Mouse (Mus musculus) limb, embryonic 12.5 days (tissue): ENCODE measurements around the gene Tsku. TPM values are rescaled to one million over a fixed set of nuclear protein-coding genes. Genes with fewer than 3 reads are reported as not detected.

Source experiments
- ATAC-seq: fragments of 200-750 bp; cut with Nextera tagmentation; 2 replicates; pipeline ENCODE4 v1.8.0; 2017; ENCODE audit warnings: low read depth, moderate TSS enrichment; ENCODE audit not compliant: insufficient number of reproducible peaks, insufficient read depth, low FRiP score, low TSS enrichment
- H3K27ac ChIP-seq: fragments of 300-500 bp; sonication (generic); 2 replicates; pipeline ENCODE4 v1.5.1; 2016; ENCODE audit warnings: mild to moderate bottlenecking, moderate library complexity
- H3K27me3 ChIP-seq: fragments of 300-500 bp; sonication (generic); 2 replicates; pipeline ENCODE4 v1.6.1; 2016; ENCODE audit warnings: mild to moderate bottlenecking, moderate library complexity
- H3K36me3 ChIP-seq: fragments of 300-500 bp; sonication (generic); 2 replicates; pipeline ENCODE4 v1.6.1; 2016; ENCODE audit warnings: mild to moderate bottlenecking, moderate library complexity
- H3K4me1 ChIP-seq: fragments of 300-500 bp; sonication (generic); replicated peaks from 2 replicates; pipeline ENCODE4 v1.6.1; 2016
- H3K4me2 ChIP-seq: fragments of 300-500 bp; sonication (generic); 2 replicates; pipeline ENCODE4 v1.6.1; 2016; ENCODE audit warnings: mild to moderate bottlenecking, moderate library complexity
- H3K4me3 ChIP-seq: fragments of 300-500 bp; sonication (generic); replicated peaks from 2 replicates; pipeline ENCODE4 v1.5.1; 2016; ENCODE audit warnings: mild to moderate bottlenecking
- H3K9ac ChIP-seq: fragments of 300-500 bp; sonication (generic); replicated peaks from 2 replicates; pipeline ENCODE4 v1.6.1; 2016; ENCODE audit warnings: mild to moderate bottlenecking, moderate library complexity
- H3K9me3 ChIP-seq: fragments of 300-500 bp; sonication (generic); 2 replicates; pipeline ENCODE4 v1.6.1; 2016; ENCODE audit warnings: mild to moderate bottlenecking, moderate library complexity
- WGBS: fragments of 180-500 bp; shearing (Covaris S2); methylation state at CpG from one replicate; pipeline ENCODE4 v1.1.7; 2016; 5-methylcytosine and 5-hydroxymethylcytosine counted together
- polyA plus RNA-seq: library from polyadenylated mRNA; unstranded; fragments of >200 nt; fragmentation: Nextera tagmentation; extraction: Ambion mirVana; gene quantifications from 2 replicates; pipeline ENCODE4 v1.2.1, GENCODE M21; 2016

Gene Tsku
- polyA plus RNA-seq, 1 experiment from 2014 or later, result 16.7 TPM

DNA sequence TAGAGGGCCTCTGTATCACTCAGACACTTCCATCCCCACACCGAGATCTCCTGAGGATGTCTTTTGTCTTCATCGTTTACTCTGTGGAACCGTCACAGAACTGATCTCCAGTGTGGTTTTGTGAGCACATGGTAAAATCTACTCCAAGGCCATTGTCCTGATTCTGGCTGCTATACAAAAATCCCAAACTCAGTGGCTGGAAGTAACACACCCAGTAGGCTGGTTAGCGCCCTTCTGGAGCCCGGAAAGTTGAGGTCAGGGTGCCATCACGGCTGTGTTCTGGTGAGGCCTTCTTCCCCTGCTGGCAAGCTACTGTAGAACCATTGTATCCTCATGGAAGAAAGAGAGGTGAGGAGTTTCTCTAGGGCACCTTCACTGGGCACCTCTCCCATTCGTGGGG is 35.1 kb downstream of the Tsku start:
- no peak overlapping the region for H3K27ac ChIP-seq
- H3K4me3 ChIP-seq, result no peak overlapping the region
- no peaks in the 10 kb centered on the region for H3K27me3 ChIP-seq
- H3K4me1 ChIP-seq, result no peaks in the 10 kb centered on the region; the same call in 1 of the 2 replicates
- 89% methylated on average over 7 of the region's 7 CpGs for WGBS
- H3K9ac ChIP-seq, result no peak overlapping the region
- no peak for ATAC-seq
- no peak overlapping the region for H3K4me2 ChIP-seq
- no peaks in the 10 kb centered on the region for H3K36me3 ChIP-seq
- no peaks in the 10 kb centered on the region for H3K9me3 ChIP-seq

DNA sequence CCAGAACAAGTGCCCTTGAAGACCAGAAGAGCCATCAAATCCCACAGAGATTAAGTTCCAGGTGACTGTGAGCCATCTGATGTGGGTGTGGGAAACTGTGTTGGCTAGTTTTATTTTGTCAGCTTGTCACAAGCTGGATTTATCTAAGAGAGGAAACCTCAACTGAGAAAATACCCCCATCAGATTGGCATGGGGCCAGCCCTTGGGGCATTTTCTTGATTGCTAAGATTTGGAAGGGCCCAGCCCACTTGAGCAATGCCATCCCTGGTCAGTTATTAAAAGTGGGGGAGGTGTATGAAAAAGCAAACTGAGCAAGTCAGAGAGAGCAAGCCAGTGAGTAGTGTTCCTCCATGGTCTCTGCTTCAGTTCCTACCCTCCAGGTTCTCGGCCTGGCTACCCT is 36.9 kb downstream of the Tsku start:
- no peaks in the 10 kb centered on the region for H3K27me3 ChIP-seq
- H3K9me3 ChIP-seq, result no peaks in the 10 kb centered on the region
- no peak overlapping the region for H3K27ac ChIP-seq
- H3K36me3 ChIP-seq, result no peaks in the 10 kb centered on the region
- H3K4me3 ChIP-seq, result no peak overlapping the region
- no peak for ATAC-seq
- H3K4me2 ChIP-seq, result no peak overlapping the region
- H3K4me1 ChIP-seq, result no peaks in the 10 kb centered on the region; the same call in 1 of the 2 replicates
- 81% methylated on average over 1 of the region's 1 CpGs for WGBS
- H3K9ac ChIP-seq, result no peak overlapping the region

DNA sequence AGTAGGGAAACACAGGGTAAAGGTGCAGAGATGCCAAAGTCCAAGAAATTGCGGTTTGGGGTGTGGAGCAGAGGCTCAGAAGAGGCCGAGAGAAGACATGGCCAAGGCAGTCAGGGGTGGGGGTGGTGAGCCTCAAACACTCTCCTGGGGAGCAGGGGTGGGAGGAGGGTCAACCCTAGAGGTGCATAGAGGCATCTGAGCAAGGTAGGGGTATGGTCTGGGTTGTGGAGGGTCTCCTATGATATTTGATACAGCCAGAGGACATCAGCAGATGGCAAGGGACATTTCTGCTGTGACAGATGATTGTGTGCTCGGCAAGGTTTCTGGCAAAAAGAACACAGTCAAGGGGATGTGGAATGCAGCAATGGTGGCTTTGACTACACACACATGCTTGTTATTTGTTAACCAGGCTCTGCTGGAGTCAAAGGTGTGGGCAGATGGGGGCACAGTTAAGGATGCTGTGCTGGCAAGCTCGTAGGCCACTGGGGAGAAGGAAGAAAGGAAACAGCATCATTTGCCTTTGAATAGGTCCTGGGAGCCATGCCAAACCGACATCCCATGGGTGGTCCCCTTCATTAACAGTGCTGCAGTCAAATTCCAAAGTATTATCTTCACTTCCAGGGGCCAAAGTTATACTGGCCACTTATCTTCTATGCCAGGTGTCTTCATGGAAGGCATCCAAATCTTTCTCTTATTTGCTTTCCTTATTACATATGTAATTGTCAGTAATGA is 37.7 kb downstream of the Tsku start:
- no peaks in the 10 kb centered on the region for H3K9me3 ChIP-seq
- no peak overlapping the region for H3K4me3 ChIP-seq
- WGBS, result 43% methylated on average over 5 of the region's 5 CpGs
- no peak for ATAC-seq
- no peak overlapping the region for H3K4me2 ChIP-seq
- no peaks in the 10 kb centered on the region; the same call in 1 of the 2 replicates for H3K4me1 ChIP-seq
- no peak overlapping the region for H3K9ac ChIP-seq
- H3K27me3 ChIP-seq, result no peaks in the 10 kb centered on the region
- H3K27ac ChIP-seq, result no peak overlapping the region
- no peaks in the 10 kb centered on the region for H3K36me3 ChIP-seq

DNA sequence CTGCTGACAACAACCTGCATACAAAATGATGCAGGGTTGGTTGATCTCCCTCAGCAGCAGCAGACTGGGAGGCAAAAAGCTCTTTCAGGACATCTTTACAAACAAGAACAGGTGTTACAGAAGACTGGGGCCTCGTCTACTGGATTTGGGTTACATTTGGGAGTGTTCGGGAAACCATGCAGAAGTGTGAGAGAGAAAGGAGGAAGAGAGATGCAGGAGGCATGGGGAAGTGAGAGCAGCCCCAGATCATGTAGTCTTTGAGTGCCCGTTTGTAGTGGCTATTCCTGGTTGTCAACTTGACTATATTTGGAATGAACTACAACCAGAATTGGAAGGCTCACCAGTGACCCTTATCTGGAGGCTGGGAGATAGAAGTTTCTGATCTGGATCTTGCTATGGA is 38.7 kb downstream of the Tsku start:
- Histone ChIP-seq H3K9me3 (no peaks in the 10 kb centered on the region), H3K4me1 (no peaks in the 10 kb centered on the region; the same call in 1 of the 2 replicates), H3K4me3 (no peak overlapping the region), H3K27ac (no peak overlapping the region), H3K36me3 (no peaks in the 10 kb centered on the region), H3K4me2 (no peak overlapping the region), H3K27me3 (no peaks in the 10 kb centered on the region), H3K9ac (no peak overlapping the region)
- no peak for ATAC-seq
- WGBS, result 74% methylated on average over 3 of the region's 3 CpGs

DNA sequence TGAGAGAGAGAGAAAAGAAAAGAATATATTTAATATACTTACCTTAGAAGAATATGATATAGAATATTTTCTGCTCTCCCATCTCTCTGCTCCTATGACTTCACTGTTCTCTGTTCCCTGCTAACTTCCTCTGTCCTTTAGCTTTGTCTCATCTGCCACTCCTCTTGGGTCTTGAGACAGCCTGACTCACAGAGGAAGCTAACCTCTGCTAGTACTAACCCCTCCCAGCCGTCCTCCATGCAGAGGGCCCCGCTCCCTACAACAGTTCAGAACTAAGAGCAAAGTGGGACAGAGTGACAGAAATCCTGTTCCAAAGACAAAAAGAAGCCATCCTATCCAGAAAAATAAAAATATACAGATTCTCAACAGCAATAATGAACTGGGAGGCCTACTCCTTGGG is 40.0 kb downstream of the Tsku start, which contains the start of gene Acer3:
Gene Acer3, minus strand, starts transcription at position 126 of the 400 bp plus-strand sequence.
- H3K4me3 ChIP-seq, result no peak within 1 kb of the TSS
- H3K27me3 ChIP-seq, result no peaks in the 10 kb centered on the region
- 92% methylated on average over 2 of the region's 2 CpGs for WGBS
- no peak within 1 kb of the TSS for H3K27ac ChIP-seq
- H3K4me2 ChIP-seq, result no peak within 1 kb of the TSS
- H3K9ac ChIP-seq, result no peak within 1 kb of the TSS
- no peaks in the 10 kb centered on the region for H3K9me3 ChIP-seq
- no peak for ATAC-seq
- H3K4me1 ChIP-seq, result no peaks in the 10 kb centered on the region; the same call in 1 of the 2 replicates
- no peaks in the 10 kb centered on the region for H3K36me3 ChIP-seq

DNA sequence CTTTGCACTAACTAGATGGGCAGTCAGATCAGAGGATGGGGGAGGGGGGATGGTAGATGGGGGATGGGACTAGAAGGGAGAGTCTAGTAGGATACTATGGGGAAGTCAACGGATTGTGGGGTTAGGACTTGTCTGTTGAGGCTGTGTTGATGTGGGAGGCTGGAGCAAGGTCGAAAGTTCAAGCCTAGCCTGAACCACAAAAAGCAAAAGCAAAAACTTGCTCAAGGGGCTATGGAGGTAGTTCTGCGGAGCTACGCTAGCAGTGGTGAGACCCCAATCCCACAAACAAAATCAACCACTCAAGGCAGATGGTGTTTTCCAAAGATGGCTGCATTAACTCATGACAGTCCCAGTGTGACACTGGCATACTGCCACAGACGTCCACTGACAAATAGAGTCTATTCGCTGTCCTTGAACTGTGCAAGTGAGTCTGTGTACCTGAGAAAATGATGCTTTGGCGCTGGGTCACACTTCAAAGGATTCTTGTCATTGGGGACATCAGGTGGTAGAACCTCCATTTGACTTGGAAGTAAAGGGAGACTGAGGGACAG is 41.0 kb downstream of the Tsku start:
- H3K27ac ChIP-seq, result no peak overlapping the region
- no peak for ATAC-seq
- no peaks in the 10 kb centered on the region; the same call in 1 of the 2 replicates for H3K4me1 ChIP-seq
- no peak overlapping the region for H3K4me2 ChIP-seq
- no peaks in the 10 kb centered on the region for H3K9me3 ChIP-seq
- no peaks in the 10 kb centered on the region for H3K36me3 ChIP-seq
- WGBS, result 83% methylated on average over 7 of the region's 7 CpGs
- no peak overlapping the region for H3K9ac ChIP-seq
- no peak overlapping the region for H3K4me3 ChIP-seq
- H3K27me3 ChIP-seq, result no peaks in the 10 kb centered on the region

DNA sequence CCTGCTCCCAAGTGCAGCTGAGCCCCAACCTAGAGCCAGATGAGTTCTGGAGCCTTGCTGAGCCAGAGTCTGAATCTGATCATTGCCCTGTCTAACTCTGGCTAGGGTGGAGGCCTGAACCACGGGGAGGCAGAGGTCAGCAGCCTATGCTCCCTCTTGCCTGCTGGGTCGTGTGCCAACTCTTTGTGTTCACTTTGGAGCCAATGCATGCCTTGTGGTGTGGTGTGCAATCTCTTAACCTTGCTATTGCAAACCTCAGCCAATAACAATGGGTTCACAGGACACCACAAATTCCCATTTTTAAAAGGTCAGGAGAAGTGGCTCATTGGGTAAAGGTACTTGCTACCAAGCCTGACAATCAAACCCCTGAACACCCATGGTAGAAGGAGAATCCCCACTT is 44.6 kb downstream of the Tsku start:
- Histone ChIP-seq H3K36me3 (no peaks in the 10 kb centered on the region), H3K9ac (no peak overlapping the region), H3K4me1 (no peaks in the 10 kb centered on the region), H3K9me3 (no peaks in the 10 kb centered on the region), H3K27ac (no peak overlapping the region), H3K4me2 (no peak overlapping the region), H3K27me3 (no peaks in the 10 kb centered on the region), H3K4me3 (no peak overlapping the region)
- ATAC-seq, result no peak
- WGBS, result 53% methylated on average over 2 of the region's 2 CpGs

DNA sequence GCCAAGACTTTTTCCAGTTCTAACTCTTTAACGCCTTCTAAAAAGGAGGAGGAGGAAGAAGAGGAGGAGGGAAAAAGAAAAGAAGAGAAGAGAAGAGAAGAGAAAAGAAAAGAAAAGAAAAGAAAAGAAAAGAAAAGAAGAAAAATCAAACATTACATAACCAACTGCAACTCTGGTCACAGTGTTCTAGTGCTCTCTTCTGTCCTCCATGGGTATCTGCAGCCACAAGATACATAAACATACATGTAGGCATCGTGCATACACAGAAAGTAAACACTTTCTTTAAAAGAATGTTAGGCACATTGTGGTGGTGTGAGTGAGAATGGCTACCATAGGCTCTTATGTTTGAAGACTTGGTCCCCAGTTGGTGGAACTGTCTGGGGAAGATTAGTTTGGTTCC is 46.0 kb downstream of the Tsku start:
- no peak for ATAC-seq
- H3K9me3 ChIP-seq, result no peaks in the 10 kb centered on the region
- no peaks in the 10 kb centered on the region for H3K36me3 ChIP-seq
- no peaks in the 10 kb centered on the region for H3K27me3 ChIP-seq
- H3K27ac ChIP-seq, result no peak overlapping the region
- no peak overlapping the region for H3K4me3 ChIP-seq
- H3K9ac ChIP-seq, result no peak overlapping the region
- H3K4me2 ChIP-seq, result no peak overlapping the region
- no peaks in the 10 kb centered on the region for H3K4me1 ChIP-seq
- WGBS, result 87% methylated on average over 2 of the region's 2 CpGs

DNA sequence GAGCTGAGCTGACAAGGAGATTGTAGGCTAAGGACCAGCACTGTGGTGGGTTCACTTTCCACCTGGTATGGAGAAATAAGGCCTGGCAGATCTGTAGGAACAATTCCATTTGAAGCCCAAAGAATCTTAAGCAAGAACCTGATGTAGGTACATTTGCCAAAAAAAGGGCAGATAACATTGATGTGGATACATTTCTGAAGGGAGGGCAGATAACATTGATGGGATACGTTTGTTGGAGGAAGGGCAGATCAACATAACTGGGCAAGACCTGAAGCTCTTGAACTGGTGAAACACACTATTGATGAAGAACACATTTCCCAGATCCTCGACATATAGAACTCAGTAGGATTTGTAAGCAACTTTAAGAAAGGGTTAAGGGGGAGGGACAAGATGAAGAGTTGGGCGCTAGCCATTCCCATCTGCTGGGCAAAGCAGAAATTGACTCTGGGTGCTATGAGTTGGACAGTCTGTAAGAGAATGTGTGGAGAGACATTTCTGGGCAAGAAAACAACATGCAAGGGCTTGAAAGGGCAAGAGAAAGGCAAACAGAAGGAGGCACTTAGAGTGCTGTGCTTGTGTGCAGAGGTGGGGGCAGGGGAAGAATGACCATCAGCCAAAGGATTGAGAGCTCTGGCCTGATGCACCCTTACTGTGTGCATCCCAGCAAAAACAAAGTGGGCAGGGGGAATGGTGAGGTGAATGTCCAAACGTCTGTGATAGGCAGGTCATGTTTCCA is 48.8 kb downstream of the Tsku start:
- H3K9me3 ChIP-seq, result no peaks in the 10 kb centered on the region
- H3K4me1 ChIP-seq, result peaks cover 4% of the 10 kb centered on the region
- H3K27ac ChIP-seq, result no peak overlapping the region
- H3K9ac ChIP-seq, result no peak overlapping the region
- no peaks in the 10 kb centered on the region for H3K36me3 ChIP-seq
- no peaks in the 10 kb centered on the region for H3K27me3 ChIP-seq
- H3K4me3 ChIP-seq, result no peak overlapping the region
- no peak for ATAC-seq
- no peak overlapping the region for H3K4me2 ChIP-seq
- 59% methylated on average over 4 of the region's 4 CpGs for WGBS

DNA sequence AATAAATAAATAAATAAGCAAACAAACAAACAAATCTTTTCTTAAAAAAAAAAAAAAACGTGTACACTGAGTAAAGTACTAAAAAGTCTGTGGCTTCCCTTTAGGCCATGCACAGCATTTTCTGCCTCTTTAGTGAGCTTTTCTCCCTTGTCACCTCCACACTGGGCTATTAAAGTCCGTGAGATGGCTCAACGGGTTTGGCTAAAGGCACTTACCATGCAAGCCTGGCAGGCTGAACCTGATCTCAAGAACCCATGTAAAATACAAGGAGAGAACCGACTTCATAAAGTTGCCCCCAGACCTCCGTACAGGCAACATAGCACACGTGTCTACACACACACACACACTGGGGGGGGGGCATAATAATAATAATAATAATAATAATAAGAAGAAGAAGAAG is 50.9 kb downstream of the Tsku start:
- Histone ChIP-seq H3K9ac (no peak overlapping the region), H3K4me3 (no peak overlapping the region), H3K9me3 (no peaks in the 10 kb centered on the region), H3K4me2 (no peak overlapping the region), H3K27ac (no peak overlapping the region), H3K4me1 (peaks cover 4% of the 10 kb centered on the region), H3K36me3 (no peaks in the 10 kb centered on the region), H3K27me3 (no peaks in the 10 kb centered on the region)
- ATAC-seq, result no peak
- WGBS, result 61% methylated on average over 6 of the region's 6 CpGs

DNA sequence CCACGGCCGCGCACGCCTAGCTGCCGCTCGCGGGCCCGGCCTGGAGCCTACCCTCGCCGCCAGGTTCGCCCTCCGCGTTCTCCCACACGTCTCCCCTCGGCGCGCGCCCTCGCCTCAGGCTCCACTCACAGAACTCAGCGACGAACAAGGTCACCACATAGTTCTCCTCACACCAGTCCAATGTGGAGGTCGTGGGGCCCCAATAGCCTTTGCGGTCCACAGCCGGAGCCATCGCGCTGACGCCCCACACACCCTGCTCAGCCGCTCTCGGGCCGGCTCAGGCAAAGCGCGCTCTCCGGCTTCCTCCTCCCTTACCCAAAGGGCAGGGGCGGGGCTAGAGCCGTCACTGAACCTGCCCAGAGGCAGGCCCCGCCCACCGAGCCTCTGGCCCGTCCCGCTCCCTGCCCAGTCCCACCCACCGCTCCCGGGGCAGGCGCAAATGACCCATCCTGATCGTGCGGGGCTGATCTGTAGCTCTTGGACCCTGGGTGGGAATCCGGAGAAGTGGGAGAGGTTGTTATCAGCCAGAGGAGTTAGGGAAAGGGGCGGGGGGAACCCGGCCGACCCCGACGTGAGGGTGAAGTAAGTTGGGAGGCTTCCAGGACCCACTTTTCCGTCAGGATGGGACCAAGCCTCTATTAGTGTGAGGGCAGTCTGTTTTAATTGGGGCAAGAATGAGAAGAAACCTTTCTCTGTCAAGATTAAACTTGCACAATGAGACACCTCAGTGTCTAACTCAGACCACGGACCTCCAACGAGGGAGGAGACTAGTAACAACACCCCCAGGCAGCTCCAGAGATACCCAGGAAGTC is 51.7 kb downstream of the Tsku start:
- peak overlapping the region; percentile 80 for H3K4me3 ChIP-seq
- WGBS, result under 1% methylated on average over 53 of the region's 53 CpGs
- H3K4me2 ChIP-seq, result peak overlapping the region; percentile 80
- H3K9ac ChIP-seq, result peak overlapping the region; percentile 87
- H3K4me1 ChIP-seq, result peaks cover 4% of the 10 kb centered on the region
- no peaks in the 10 kb centered on the region for H3K36me3 ChIP-seq
- peak overlapping the region; percentile 70; the same call in 1 of the 2 replicates for H3K27ac ChIP-seq
- no peaks in the 10 kb centered on the region for H3K9me3 ChIP-seq
- no peaks in the 10 kb centered on the region for H3K27me3 ChIP-seq
- ATAC-seq, result peak; percentile 96
